ENCODE assay signal across 22 mouse cellular contexts in genomic region chr9:116813396-116813795, GRCm38 (mm10).
A peak's percentile ranks its signal among the peaks of the same experiment; 100 is the strongest.
DNase-seq lines count a peak whose midpoint lies in the region; ATAC-seq and TF ChIP-seq lines count a peak whose summit lies in the region.
"Had no signal": no experiment of that assay in that cellular context is flagged by ENCODE, and none has a peak within 500 bp of the region (broad histone marks: within the 10 kb centered on the region; RNA-seq: fewer than 3 reads in every experiment).

No protein-coding gene starts in this region.

- H3K27ac ChIP-seq in hindbrain, embryonic 12.5 days, result peak overlapping the region; percentile 60; the same call in 1 of the 2 replicates
- H3K27ac ChIP-seq in hindbrain, embryonic 11.5 days (ENCODE audit: low read depth, low read length), result no peak overlapping the region
- peak overlapping the region; percentile 15 for H3K27ac ChIP-seq in midbrain, embryonic 13.5 days
- no peak overlapping the region for H3K27ac ChIP-seq in midbrain, postnatal 0 days (ENCODE audit: low read depth, low read length)
- H3K27ac ChIP-seq in limb, embryonic 10.5 days, result peak overlapping the region; percentile 36; the same call in 1 of the 2 replicates
- peak overlapping the region; percentile 60 for H3K27ac ChIP-seq in neural tube, embryonic 15.5 days (replicated peaks)
- H3K27ac ChIP-seq: embryonic facial prominence, embryonic 12.5 days; forebrain, embryonic 15.5 days; liver, embryonic 13.5 days; macrophage; neural tube, embryonic 12.5 days had no signal

- H3K9me3 ChIP-seq in hindbrain, embryonic 12.5 days (replicated peaks), result no peaks in the 10 kb centered on the region
- H3K9me3 ChIP-seq in hindbrain, embryonic 11.5 days (ENCODE audit: control insufficient read depth, low read length), result no peaks in the 10 kb centered on the region
- H3K9me3 ChIP-seq in midbrain, embryonic 13.5 days, result no peaks in the 10 kb centered on the region
- H3K9me3 ChIP-seq in midbrain, postnatal 0 days (ENCODE audit: low read length), result no peaks in the 10 kb centered on the region
- H3K9me3 ChIP-seq in limb, embryonic 10.5 days (replicated peaks), result no peaks in the 10 kb centered on the region
- H3K9me3 ChIP-seq in neural tube, embryonic 15.5 days (replicated peaks), result no peaks in the 10 kb centered on the region
- H3K9me3 ChIP-seq: embryonic facial prominence, embryonic 12.5 days; forebrain, embryonic 15.5 days; liver, embryonic 13.5 days; neural tube, embryonic 12.5 days had no signal

- no peak overlapping the region for H3K4me2 ChIP-seq in hindbrain, embryonic 12.5 days (replicated peaks)
- no peak overlapping the region for H3K4me2 ChIP-seq in hindbrain, embryonic 11.5 days (replicated peaks; ENCODE audit: low read depth, low read length)
- H3K4me2 ChIP-seq in midbrain, embryonic 13.5 days (replicated peaks), result no peak overlapping the region
- no peak overlapping the region for H3K4me2 ChIP-seq in midbrain, postnatal 0 days (ENCODE audit: low read depth, low read length, poor library complexity, severe bottlenecking)
- H3K4me2 ChIP-seq in neural tube, embryonic 15.5 days, result no peak overlapping the region
- H3K4me2 ChIP-seq: embryonic facial prominence, embryonic 12.5 days; forebrain, embryonic 15.5 days; heart, embryonic 11.5 days; liver, embryonic 13.5 days; neural tube, embryonic 12.5 days had no signal

- no peak overlapping the region for H3K9ac ChIP-seq in hindbrain, embryonic 12.5 days
- no peak overlapping the region for H3K9ac ChIP-seq in hindbrain, embryonic 11.5 days (ENCODE audit: low read depth, low read length)
- no peak overlapping the region for H3K9ac ChIP-seq in midbrain, embryonic 13.5 days (replicated peaks)
- H3K9ac ChIP-seq in midbrain, postnatal 0 days (replicated peaks; ENCODE audit: low read length, poor library complexity, severe bottlenecking), result no peak overlapping the region
- H3K9ac ChIP-seq in neural tube, embryonic 15.5 days (replicated peaks), result no peak overlapping the region
- H3K9ac ChIP-seq: embryonic facial prominence, embryonic 12.5 days; forebrain, embryonic 15.5 days; liver, embryonic 13.5 days; neural tube, embryonic 12.5 days had no signal

- 62% methylated on average over 2 of the region's 2 CpGs for WGBS in hindbrain, embryonic 12.5 days
- 56% methylated on average over 2 of the region's 2 CpGs for WGBS in hindbrain, embryonic 11.5 days
- 65% methylated on average over 2 of the region's 2 CpGs for WGBS in midbrain, embryonic 13.5 days
- WGBS in midbrain, postnatal 0 days, result 80% methylated on average over 2 of the region's 2 CpGs
- WGBS in limb, embryonic 10.5 days, result 60% methylated on average over 2 of the region's 2 CpGs
- WGBS in neural tube, embryonic 15.5 days, result 69% methylated on average over 2 of the region's 2 CpGs

- H3K27me3 ChIP-seq in hindbrain, embryonic 12.5 days, result no peaks in the 10 kb centered on the region
- H3K27me3 ChIP-seq in hindbrain, embryonic 11.5 days (ENCODE audit: control insufficient read depth, insufficient read depth, low read length), result no peaks in the 10 kb centered on the region
- no peaks in the 10 kb centered on the region for H3K27me3 ChIP-seq in midbrain, embryonic 13.5 days
- no peaks in the 10 kb centered on the region for H3K27me3 ChIP-seq in midbrain, postnatal 0 days (ENCODE audit: insufficient read depth, low read length)
- H3K27me3 ChIP-seq in limb, embryonic 10.5 days (ENCODE audit: low read depth, poor library complexity, severe bottlenecking), result no peaks in the 10 kb centered on the region
- no peaks in the 10 kb centered on the region for H3K27me3 ChIP-seq in neural tube, embryonic 15.5 days (replicated peaks)
- H3K27me3 ChIP-seq: embryonic facial prominence, embryonic 12.5 days; liver, embryonic 13.5 days; neural tube, embryonic 12.5 days had no signal

- no peak for TF ChIP-seq CTCF in midbrain, postnatal 0 days (IDR thresholded peaks at IDR 0.05)

- no peak for DNase-seq in hindbrain, embryonic 11.5 days (ENCODE audit: low spot score)
- no peak for DNase-seq in midbrain, postnatal 0 days (ENCODE audit: low spot score)
- no peak for DNase-seq in limb, embryonic 10.5 days (ENCODE audit: low spot score)
- no peak for DNase-seq in urinary bladder, postnatal 25 days (ENCODE audit: low spot score)
- DNase-seq in adrenal gland, postnatal 14 days, result no peak
- DNase-seq: cerebellum, adult 9-11 months; gastrocnemius, postnatal 36 days; heart, postnatal 10 days; kidney, adult 18-20 months; kidney, postnatal 10 days; layer of hippocampus, postnatal 36 days; liver, embryonic 13.5 days; thymus, adult 2 months had no signal

- no peak overlapping the region for H3K4me3 ChIP-seq in hindbrain, embryonic 12.5 days
- H3K4me3 ChIP-seq in hindbrain, embryonic 11.5 days (ENCODE audit: low read depth, low read length), result no peak overlapping the region
- no peak overlapping the region for H3K4me3 ChIP-seq in midbrain, embryonic 13.5 days (replicated peaks)
- no peak overlapping the region for H3K4me3 ChIP-seq in midbrain, postnatal 0 days (ENCODE audit: low read depth, low read length)
- H3K4me3 ChIP-seq in limb, embryonic 10.5 days, result no peak overlapping the region
- H3K4me3 ChIP-seq in neural tube, embryonic 15.5 days (replicated peaks), result no peak overlapping the region
- H3K4me3 ChIP-seq: embryonic facial prominence, embryonic 12.5 days; forebrain, embryonic 15.5 days; liver, embryonic 13.5 days; neural tube, embryonic 12.5 days had no signal

- ATAC-seq in hindbrain, embryonic 12.5 days (ENCODE audit: low FRiP score), result no peak
- no peak for ATAC-seq in hindbrain, embryonic 11.5 days (ENCODE audit: low FRiP score)
- ATAC-seq in midbrain, embryonic 13.5 days, result no peak
- ATAC-seq in midbrain, postnatal 0 days (ENCODE audit: low FRiP score), result no peak
- no peak for ATAC-seq in neural tube, embryonic 15.5 days (ENCODE audit: low FRiP score)
- ATAC-seq: forebrain, embryonic 15.5 days had no signal

- no peaks in the 10 kb centered on the region for H3K36me3 ChIP-seq in hindbrain, embryonic 12.5 days
- H3K36me3 ChIP-seq in hindbrain, embryonic 11.5 days (ENCODE audit: control insufficient read depth, insufficient read depth, low read length), result no peaks in the 10 kb centered on the region
- no peaks in the 10 kb centered on the region for H3K36me3 ChIP-seq in midbrain, embryonic 13.5 days
- H3K36me3 ChIP-seq in midbrain, postnatal 0 days (ENCODE audit: insufficient read depth, low read length), result no peaks in the 10 kb centered on the region
- no peaks in the 10 kb centered on the region for H3K36me3 ChIP-seq in limb, embryonic 10.5 days
- H3K36me3 ChIP-seq in neural tube, embryonic 15.5 days, result no peaks in the 10 kb centered on the region
- H3K36me3 ChIP-seq: embryonic facial prominence, embryonic 12.5 days; forebrain, embryonic 15.5 days; G1E; liver, embryonic 13.5 days; neural tube, embryonic 12.5 days had no signal

- H3K4me1 ChIP-seq in hindbrain, embryonic 12.5 days, result 0 out of 2 replicates have a peak, but pooled peaks cover 4% of the 10 kb centered on the region
- H3K4me1 ChIP-seq in hindbrain, embryonic 11.5 days (replicated peaks; ENCODE audit: control insufficient read depth, insufficient read depth, low read length), result no peaks in the 10 kb centered on the region
- no peaks in the 10 kb centered on the region; the same call in 1 of the 2 replicates for H3K4me1 ChIP-seq in midbrain, embryonic 13.5 days (replicated peaks)
- no peaks in the 10 kb centered on the region for H3K4me1 ChIP-seq in midbrain, postnatal 0 days (ENCODE audit: insufficient read depth, low read length)
- peaks cover 51% of the 10 kb centered on the region for H3K4me1 ChIP-seq in limb, embryonic 10.5 days
- peaks cover 13% of the 10 kb centered on the region for H3K4me1 ChIP-seq in neural tube, embryonic 15.5 days

Comparison
In these comparisons a context has a peak if more than half of its experiments do, and no peak if none do; other contexts are left out.
1. H3K27ac ChIP-seq: peak in hindbrain, embryonic 12.5 days (single experiment), midbrain, embryonic 13.5 days (single experiment), limb, embryonic 10.5 days (single experiment) and neural tube, embryonic 15.5 days (single experiment); none in hindbrain, embryonic 11.5 days (single experiment) and midbrain, postnatal 0 days (single experiment).